Mouse (Mus musculus): ENCODE data around the gene Slc35a1.

Slc35a1 gene

DNA sequence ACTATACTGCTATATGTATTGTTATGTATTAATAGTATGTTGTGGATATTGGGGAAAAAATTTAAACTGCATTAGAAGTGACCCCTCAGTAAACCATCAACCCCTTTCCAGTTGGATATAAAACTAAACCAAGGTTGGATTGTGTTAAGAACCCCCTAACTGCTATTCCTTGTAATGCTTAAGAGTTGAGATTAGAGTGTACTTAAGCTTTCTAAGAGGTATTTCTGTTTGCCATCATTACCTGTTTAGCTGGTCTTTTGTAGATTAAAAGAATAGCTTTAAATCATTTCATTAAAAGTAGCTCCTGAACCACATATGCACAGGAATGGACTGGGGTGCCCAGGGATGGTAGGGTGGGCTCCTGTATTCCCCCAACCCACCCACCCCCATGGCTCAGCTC, 42.5 kb downstream of the Slc35a1 start:
- DNase-seq, result no peak

- DNase-seq, result no peak
Observed at GRCm38 (mm10) chr4:34640731-34641130, 46.5 kb downstream of the Slc35a1 start.

- DNase-seq, result no peak
Observed at GRCm38 (mm10) chr4:34639745-34640364, 47.4 kb downstream of the Slc35a1 start.

GRCm38 (mm10) chr4:34637851-34638250, 49.4 kb downstream of the Slc35a1 start:
- DNase-seq, result no peak

DNA sequence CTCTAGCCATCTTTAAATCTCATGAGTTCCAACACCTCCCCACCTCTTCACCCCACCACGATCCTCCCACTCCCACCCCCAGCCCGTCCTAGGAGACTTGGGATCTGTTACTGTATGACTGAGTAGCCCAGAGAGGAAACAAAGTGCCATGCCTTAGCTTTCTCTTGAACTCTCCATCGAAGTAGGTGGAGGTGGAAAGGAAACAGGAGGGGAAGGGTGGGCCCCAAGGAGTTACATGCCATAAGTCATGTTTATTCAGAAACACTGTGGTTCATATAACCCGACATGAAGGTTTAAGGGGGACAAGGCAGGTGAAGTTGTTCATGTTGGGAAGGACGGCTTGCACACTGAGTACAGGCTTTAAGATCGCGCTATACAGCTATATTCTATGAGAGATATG, 49.9 kb downstream of the Slc35a1 start:
- DNase-seq, result no peak

- DNase-seq, result no peak
Observed at GRCm38 (mm10) chr4:34636036-34636435, 51.2 kb downstream of the Slc35a1 start.

- no peak for DNase-seq
Observed at GRCm38 (mm10) chr4:34634129-34634528, 53.1 kb downstream of the Slc35a1 start.

DNA sequence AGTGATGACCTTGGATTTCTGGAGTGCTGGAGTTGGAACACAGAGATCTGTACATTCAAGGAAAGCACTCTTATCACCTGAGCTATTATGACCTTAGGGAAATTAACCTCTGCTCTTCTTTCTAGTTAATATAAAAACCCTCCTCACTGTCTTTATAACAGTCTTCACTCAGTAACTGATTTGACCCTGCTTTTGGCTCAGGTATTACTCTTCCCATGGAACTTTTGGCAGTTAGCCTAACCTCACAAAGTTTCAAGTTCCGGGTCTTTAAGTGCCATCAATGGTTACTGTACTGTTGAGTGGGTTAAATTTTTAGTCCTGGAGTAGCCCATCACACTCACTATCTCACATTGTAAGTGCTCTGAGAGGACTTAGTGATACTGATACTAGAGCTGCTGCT, 57.3 kb downstream of the Slc35a1 start:
- DNase-seq, result no peak

GRCm38 (mm10) chr4:34626401-34626800, 60.8 kb downstream of the Slc35a1 start:
- DNase-seq, result no peak

- DNase-seq, result no peak
Observed at GRCm38 (mm10) chr4:34625556-34625955, 61.7 kb downstream of the Slc35a1 start.

- no peak for DNase-seq
Observed at GRCm38 (mm10) chr4:34616146-34616545, 71.1 kb downstream of the Slc35a1 start.

DNA sequence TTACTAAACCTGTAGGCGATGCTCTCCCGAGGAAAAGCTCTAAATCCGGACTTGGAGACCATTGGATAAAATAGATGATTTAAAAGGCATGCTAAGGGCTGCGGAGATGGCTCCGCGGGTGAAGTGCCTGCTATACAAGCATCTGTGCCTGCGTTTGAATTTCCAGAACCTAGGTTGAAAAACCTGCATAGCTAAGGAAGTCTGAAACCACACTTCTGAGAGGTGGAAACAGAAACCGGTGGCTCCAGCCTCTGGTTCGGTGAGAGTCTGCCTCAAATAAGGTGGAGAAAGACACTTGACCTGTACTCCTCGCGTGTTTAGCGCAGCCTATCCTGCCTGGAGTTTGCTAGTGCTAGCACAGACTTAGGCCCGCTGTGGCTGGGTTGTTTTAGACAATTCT, 71.9 kb downstream of the Slc35a1 start:
- peak in 1 of 2 experiments; percentile 10 for DNase-seq

- peak; percentile 91 for DNase-seq
Observed at GRCm38 (mm10) chr4:34614630-34615094, 72.6 kb downstream of the Slc35a1 start, which contains the start of the genes Orc3 and Rars2. Orc3 (minus strand) TSS chr4:34614944. Rars2 (plus strand) TSS chr4:34614957.

GRCm38 (mm10) chr4:34613571-34614145, 73.6 kb downstream of the Slc35a1 start:
- peak in 1 of 2 experiments; percentile 11 for DNase-seq
